In the genomic region with DNA sequence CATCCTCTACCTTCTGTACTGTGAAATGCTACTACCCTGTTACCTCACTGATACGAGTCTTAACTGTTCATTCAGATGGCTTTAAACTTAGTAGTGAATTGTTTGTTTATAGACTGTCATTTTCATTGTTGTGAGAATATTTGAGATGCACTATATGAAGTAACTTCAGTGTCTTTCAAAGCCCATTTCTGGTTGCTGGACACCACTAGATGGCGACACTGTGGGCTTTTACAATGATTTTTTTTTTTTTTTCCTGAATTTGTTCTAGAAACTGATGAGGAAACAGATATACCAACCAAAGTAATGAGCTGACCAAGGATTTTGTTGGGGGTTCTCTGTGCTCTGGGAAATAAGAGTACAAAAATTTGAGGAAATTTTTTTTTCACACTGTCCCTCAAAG, we compare ENCODE assay signal across 11 mouse cellular contexts. TPM values are rescaled to one million over a fixed set of nuclear protein-coding genes. Genes with fewer than 3 reads are reported as not detected.
DNase-seq lines count a peak whose midpoint lies in the region; ATAC-seq and TF ChIP-seq lines count a peak whose summit lies in the region.
"Had no signal": no experiment of that assay in that cellular context is flagged by ENCODE, and none has a peak within 500 bp of the region (broad histone marks: within the 10 kb centered on the region; RNA-seq: fewer than 3 reads in every experiment).

No protein-coding gene starts in this region.

- no peak for TF ChIP-seq CTCF in lung, adult 2 months (IDR thresholded peaks at IDR 0.05; ENCODE audit: insufficient read depth, low read length)

- no peak for ATAC-seq in hindbrain, embryonic 11.5 days (ENCODE audit: low FRiP score)

- no peaks in the 10 kb centered on the region for H3K27me3 ChIP-seq in hindbrain, embryonic 11.5 days (ENCODE audit: control insufficient read depth, insufficient read depth, low read length)
- no peaks in the 10 kb centered on the region for H3K27me3 ChIP-seq in hindbrain, embryonic 10.5 days (ENCODE audit: insufficient read depth, poor library complexity, severe bottlenecking)

- WGBS in hindbrain, embryonic 11.5 days: 50% methylated on average over 2 of the region's 2 CpGs
- WGBS in hindbrain, embryonic 10.5 days: 51% methylated on average over 2 of the region's 2 CpGs
- WGBS in lung, adult 2 months: 49% methylated on average over 2 of the region's 2 CpGs

- H3K27ac ChIP-seq in hindbrain, embryonic 11.5 days (ENCODE audit: low read depth, low read length): no peak overlapping the region
- H3K27ac ChIP-seq in hindbrain, embryonic 10.5 days: no peak overlapping the region
- H3K27ac ChIP-seq: liver, embryonic 13.5 days had no signal

- H3K36me3 ChIP-seq in hindbrain, embryonic 11.5 days (ENCODE audit: control insufficient read depth, insufficient read depth, low read length): no peaks in the 10 kb centered on the region
- peaks cover 7% of the 10 kb centered on the region; the same call in 1 of the 2 replicates for H3K36me3 ChIP-seq in hindbrain, embryonic 10.5 days
- H3K36me3 ChIP-seq: liver, embryonic 13.5 days had no signal

- no peak for TF ChIP-seq POLR2A in lung, adult 2 months (IDR thresholded peaks at IDR 0.05; ENCODE audit: borderline replicate concordance, extremely low read depth, low read depth, low read length)

- no peak overlapping the region for H3K4me3 ChIP-seq in hindbrain, embryonic 11.5 days (ENCODE audit: low read depth, low read length)
- H3K4me3 ChIP-seq in hindbrain, embryonic 10.5 days: no peak overlapping the region
- no peak overlapping the region for H3K4me3 ChIP-seq in lung, adult 2 months (replicated peaks; ENCODE audit: extremely low read depth, low read depth, low read length)
- H3K4me3 ChIP-seq: liver, embryonic 13.5 days had no signal

- H3K4me2 ChIP-seq in hindbrain, embryonic 11.5 days (replicated peaks; ENCODE audit: low read depth, low read length): no peak overlapping the region
- H3K4me2 ChIP-seq: liver, embryonic 13.5 days had no signal

- peak; percentile 50 for DNase-seq in hindbrain, embryonic 11.5 days (ENCODE audit: low spot score)
- DNase-seq in hindbrain, embryonic 10.5 days (ENCODE audit: low spot score): no peak
- peak; percentile 29 for DNase-seq in lung, postnatal 36 days
- no peak for DNase-seq in lung, adult 2 months
- peak; percentile 30 for DNase-seq in MN1 (ENCODE audit: low spot score)
- peak; percentile 48 for DNase-seq in retina, embryonic 14.5 days (ENCODE audit: low spot score)
- no peak for DNase-seq in gastrocnemius, postnatal 25 days
- DNase-seq: cerebellum, adult 18-20 months; gastrocnemius, postnatal 14 days; liver, embryonic 13.5 days had no signal

- no peak overlapping the region for H3K9ac ChIP-seq in hindbrain, embryonic 11.5 days (ENCODE audit: low read depth, low read length)
- H3K9ac ChIP-seq: liver, embryonic 13.5 days had no signal

- H3K4me1 ChIP-seq in hindbrain, embryonic 11.5 days (replicated peaks; ENCODE audit: control insufficient read depth, insufficient read depth, low read length): no peaks in the 10 kb centered on the region
- H3K4me1 ChIP-seq in hindbrain, embryonic 10.5 days (replicated peaks): no peaks in the 10 kb centered on the region
- no peaks in the 10 kb centered on the region for H3K4me1 ChIP-seq in lung, adult 2 months (ENCODE audit: control insufficient read depth, insufficient read depth, low read length)
- H3K4me1 ChIP-seq: liver, embryonic 13.5 days had no signal

- H3K9me3 ChIP-seq in hindbrain, embryonic 11.5 days (ENCODE audit: control insufficient read depth, low read length): no peaks in the 10 kb centered on the region
- H3K9me3 ChIP-seq in hindbrain, embryonic 10.5 days: no peaks in the 10 kb centered on the region
- H3K9me3 ChIP-seq: liver, embryonic 13.5 days had no signal

RNA-seq across cellular contexts. Expression of a gene that starts 8.9 kb away (rescaled TPM):
- polyA plus RNA-seq in hindbrain, embryonic 11.5 days (2014; fragmentation: Nextera tagmentation; extraction: Ambion mirVana): 7.4 and 9.6 TPM in 2 replicates
- polyA plus RNA-seq in hindbrain, embryonic 10.5 days (2016; fragmentation: Nextera tagmentation; extraction: Ambion mirVana): 1.0 and 3.5 TPM in 2 replicates
- 0.77 and 1.2 TPM in 2 replicates for polyA plus RNA-seq in lung, adult 2 months (2012; rRNA removed)
- total RNA-seq in gastrocnemius, postnatal 25 days (2021): under 1 TPM; 0.61 to 0.75 TPM
- total RNA-seq: hematopoietic stem cell, adult 5-6 weeks had no signal

RNA-seq across cellular contexts. Expression of a gene that starts 49.2 kb away (rescaled TPM):
- 9.1 and 14.9 TPM in 2 replicates for polyA plus RNA-seq in hindbrain, embryonic 11.5 days (2014; fragmentation: Nextera tagmentation; extraction: Ambion mirVana)
- 4.9 and 5.1 TPM in 2 replicates for polyA plus RNA-seq in hindbrain, embryonic 10.5 days (2016; fragmentation: Nextera tagmentation; extraction: Ambion mirVana)
- 4.6 and 5.0 TPM in 2 replicates for polyA plus RNA-seq in lung, adult 2 months (2012; rRNA removed)
- total RNA-seq in gastrocnemius, postnatal 25 days (2021): 10 to 100 TPM; 13.0 to 15.0 TPM

Comparison
In these comparisons a context has a peak if more than half of its experiments do, and no peak if none do; other contexts are left out.
1. DNase-seq: peak in hindbrain, embryonic 11.5 days (single experiment), lung, postnatal 36 days (single experiment), MN1 (single experiment) and retina, embryonic 14.5 days (single experiment); none in hindbrain, embryonic 10.5 days (single experiment), lung, adult 2 months (single experiment) and gastrocnemius, postnatal 25 days (single experiment).